Mouse (Mus musculus): ENCODE measurements at regions not wholly inside any gene's neighbourhood (a gene's known extent, or its start where the extent isn't known, plus 50 kb on each side); places are given as distances from the start of the nearest gene placed in this dataset.

DNA sequence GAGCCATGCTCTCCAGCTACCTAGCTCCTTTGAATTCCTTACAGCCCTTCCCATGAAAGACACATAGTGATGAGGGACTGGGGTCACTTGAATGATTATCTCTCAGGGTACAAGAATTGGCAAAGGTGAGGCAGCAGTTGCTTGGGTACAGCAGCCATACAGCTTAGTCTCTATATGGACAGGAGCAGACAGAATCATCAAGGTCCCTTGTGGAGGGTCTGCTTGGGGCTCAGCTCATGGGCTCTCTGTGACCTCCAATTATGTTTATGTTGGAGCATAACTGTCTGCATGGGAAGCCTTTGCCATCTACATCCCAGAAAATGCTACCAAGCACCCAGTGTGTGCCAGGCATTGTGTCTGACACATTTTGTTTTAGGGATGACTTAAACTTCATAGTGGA lies 118.4 kb upstream of the Lhcgr start:
- no peak for DNase-seq (ENCODE audit: low spot score)

- DNase-seq (ENCODE audit: low spot score), result no peak
These were observed 110.0 kb upstream of the Lhcgr start for GRCm38 (mm10) chr17:88901742-88902141.

GRCm38 (mm10) chr17:88900904-88901303 lies 109.1 kb upstream of the Lhcgr start:
- no peak for DNase-seq (ENCODE audit: low spot score)

GRCm38 (mm10) chr17:88898705-88899668 lies 107.2 kb upstream of the Lhcgr start:
- no peak for DNase-seq (ENCODE audit: low spot score)

- no peak for DNase-seq (ENCODE audit: low spot score)
These were observed 101.7 kb upstream of the Lhcgr start for GRCm38 (mm10) chr17:88893451-88893850.

GRCm38 (mm10) chr17:88885526-88885925 lies 93.7 kb upstream of the Lhcgr start:
- DNase-seq (ENCODE audit: low spot score), result no peak

- DNase-seq (ENCODE audit: low spot score), result no peak
These were observed 87.9 kb upstream of the Lhcgr start for GRCm38 (mm10) chr17:88879736-88880135.

DNA sequence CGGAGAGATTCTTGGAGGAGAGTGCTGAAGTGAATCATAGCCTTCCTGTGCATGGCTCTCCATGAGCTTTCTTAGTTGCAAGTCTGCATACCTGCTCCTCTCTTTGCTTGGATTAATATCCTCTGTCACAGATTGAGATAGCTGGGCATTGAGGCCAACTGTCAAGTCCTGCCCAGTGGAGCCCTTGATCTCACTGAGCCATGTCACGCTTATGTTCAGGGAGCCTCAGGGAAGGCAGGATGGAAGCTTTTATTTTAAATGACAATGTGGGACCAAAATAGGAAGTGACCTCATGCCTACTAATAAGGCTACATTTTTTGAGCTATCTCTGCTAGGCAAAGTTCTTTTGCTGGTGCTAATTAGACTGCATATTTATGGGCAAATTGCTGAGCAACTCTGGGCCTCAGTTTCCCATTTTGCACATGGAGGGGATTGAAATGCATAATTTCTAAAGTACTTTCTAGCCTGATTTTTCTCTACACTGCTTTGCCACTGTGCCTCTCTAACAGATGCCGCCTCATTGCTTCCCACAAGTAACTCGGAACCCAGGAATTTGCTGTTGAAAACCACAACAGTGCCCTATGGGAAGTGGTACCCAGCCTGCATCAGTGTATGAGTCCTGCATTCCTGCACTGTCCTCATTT lies 78.7 kb upstream of the Lhcgr start:
- DNase-seq (ENCODE audit: low spot score), result no peak

GRCm38 (mm10) chr17:88864631-88865030 lies 72.8 kb upstream of the Lhcgr start:
- no peak for DNase-seq (ENCODE audit: low spot score)

- DNase-seq (ENCODE audit: low spot score), result no peak
These were observed 72.4 kb upstream of the Lhcgr start for GRCm38 (mm10) chr17:88864214-88864613.

- no peak for DNase-seq (ENCODE audit: low spot score)
These were observed 69.3 kb upstream of the Lhcgr start for GRCm38 (mm10) chr17:88861128-88861527.

GRCm38 (mm10) chr17:88860576-88860975 lies 68.8 kb upstream of the Lhcgr start:
- no peak for DNase-seq (ENCODE audit: low spot score)

DNA sequence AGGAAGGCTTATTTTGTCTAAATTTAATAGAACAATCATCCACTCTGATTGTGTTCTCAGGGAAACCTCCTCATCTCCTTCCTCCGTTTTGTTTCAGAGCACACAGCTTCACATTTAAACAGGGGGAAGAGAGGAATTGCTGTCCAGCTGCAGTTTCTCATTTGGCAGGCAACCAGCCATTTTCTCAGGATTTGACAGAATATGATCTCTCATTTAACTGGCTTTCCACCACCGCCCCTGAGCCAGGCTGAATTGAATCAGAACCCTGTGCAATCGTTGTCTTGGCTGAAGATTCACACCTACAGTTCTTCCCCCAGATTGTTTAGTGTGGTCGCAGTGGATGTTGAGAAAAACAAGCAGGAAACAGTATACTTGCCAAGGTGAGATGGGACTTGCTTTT lies 66.9 kb upstream of the Lhcgr start:
- peak; percentile 6 for DNase-seq (ENCODE audit: low spot score)

DNA sequence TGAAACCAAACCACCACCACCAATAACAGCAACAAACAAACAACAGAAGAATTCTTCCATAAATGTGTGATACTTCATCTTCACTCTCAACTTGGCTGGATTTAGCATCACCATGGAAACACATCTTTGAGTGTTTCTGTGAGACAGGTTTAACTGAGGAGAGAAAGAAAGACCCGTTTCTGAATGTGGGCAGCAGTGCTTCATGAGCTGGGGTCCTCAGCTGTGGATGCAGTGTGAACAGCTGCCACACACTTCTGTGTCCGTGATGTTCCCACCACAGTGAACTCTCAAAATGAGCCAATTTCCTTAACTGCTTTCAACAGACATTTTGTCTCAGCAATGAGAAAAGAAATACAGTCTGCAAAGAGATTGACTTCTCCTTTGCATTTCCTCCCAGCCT lies 55.5 kb upstream of the Lhcgr start:
- DNase-seq (ENCODE audit: low spot score), result no peak

DNA sequence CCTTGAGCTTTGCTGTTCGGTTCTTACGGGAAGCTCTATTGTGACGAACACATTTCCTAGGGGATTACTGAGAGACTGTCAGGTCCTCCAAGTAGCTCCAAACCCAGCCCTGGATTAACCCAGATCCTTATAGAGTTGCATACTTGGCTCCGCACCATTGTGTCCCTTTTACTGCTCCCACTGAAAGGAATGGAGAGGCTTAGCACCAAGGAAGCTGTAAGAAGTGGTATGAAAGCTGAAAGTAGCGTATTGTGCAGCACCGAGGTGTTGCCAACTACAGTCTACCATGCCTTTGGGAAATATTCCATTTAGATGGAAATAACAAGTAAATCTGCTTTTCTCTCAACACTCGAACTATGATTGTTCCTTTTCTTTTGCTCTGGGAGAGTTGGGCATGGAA lies 53.5 kb upstream of the Lhcgr start:
- no peak for DNase-seq (ENCODE audit: low spot score)
